Mouse (Mus musculus): ENCODE data around the gene Sgo1. TPM values are rescaled to one million over a fixed set of nuclear protein-coding genes. Genes with fewer than 3 reads are reported as not detected.
"Not testable (repeated sequence)": the region's sequence is repeated elsewhere in the genome, so short reads cannot be mapped to it uniquely, and the experiment has no call there.

Gene Sgo1
- total RNA-seq (2021): under 1 TPM; 0.81 to 0.84 TPM

DNA sequence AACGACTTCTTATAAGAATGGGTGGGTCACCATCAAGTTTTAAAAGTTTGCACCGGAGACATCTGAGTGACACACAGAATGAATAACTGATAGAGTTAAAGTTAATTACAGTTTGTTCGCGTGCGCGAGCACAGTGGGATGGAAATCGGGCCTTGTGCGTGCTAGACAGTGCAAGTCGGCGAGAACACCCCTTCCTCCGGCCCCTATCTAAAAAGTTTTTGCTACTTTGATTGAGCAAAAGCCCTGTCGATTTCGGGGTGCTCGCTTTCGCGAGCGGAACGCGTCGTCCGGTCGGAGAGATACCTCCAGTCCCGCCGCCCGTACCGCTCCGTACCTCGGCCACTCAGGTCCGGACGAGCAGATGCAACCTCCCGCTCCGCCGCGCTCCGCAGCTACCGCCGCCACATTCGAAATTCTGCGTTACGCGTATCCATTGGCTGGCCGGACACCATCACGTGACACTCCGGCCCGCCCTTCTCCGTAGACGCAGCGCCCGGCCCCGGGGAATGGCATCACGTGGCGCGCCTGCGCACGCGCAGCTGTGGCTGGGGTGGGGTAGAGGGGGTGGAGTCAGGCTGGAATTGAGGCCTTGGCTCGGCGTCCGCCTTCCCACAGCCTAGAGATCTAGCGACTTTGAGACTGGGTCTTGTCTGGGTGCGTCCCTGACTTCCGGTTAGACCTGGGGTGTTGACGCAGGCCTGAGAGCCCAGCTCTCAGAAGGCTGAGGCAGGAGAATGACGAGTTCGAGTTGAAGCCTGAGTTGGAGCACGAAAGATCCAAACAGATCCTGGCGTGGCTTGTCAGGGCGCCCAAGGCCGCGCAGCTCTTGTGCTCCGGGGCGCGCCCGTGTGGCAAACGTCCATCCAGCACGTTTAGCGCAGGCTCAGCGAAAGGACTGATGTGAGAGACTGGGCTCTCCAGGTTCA lies at the start of gene Sgo1:
TSS of gene Sgo1 (minus strand) at position 457 of the 926 bp plus-strand sequence.
- DNase-seq (ENCODE audit: extremely low spot score in 1 of 2, low spot score in 2 of 2): peak; percentile 94 to 98
- intact Hi-C loops (cut with DNase I): no loop called here

DNA sequence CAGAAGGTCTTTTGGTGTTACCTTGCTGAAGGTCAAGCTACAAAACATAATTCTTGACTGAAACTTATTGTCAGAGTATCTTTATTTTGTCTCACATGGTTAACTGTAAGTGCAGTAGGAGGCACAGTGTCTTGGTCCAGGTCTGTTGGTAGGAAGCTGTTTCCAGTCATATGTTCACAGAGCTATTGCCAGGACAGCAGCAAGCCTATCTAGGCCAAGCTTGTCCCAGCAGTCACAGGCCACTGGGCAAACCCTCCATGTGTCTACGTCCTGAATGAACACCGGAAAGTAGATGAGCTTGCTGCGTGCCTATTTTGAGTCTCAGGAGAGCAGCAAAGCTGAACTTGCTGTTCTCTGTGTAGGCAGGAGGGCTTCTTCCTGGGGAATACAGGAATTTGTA lies 29.8 kb upstream of the Sgo1 start:
- DNase-seq (ENCODE audit: extremely low spot score in 1 of 2, low spot score in 2 of 2); intact Hi-C loops (cut with DNase I): not testable (repeated sequence)

- no peak for DNase-seq (ENCODE audit: extremely low spot score in 1 of 2, low spot score in 2 of 2)
- intact Hi-C loops (cut with DNase I): no loop called here
Measured at GRCm38 (mm10) chr17:53718474-53718873, 29.3 kb upstream of the Sgo1 start.

GRCm38 (mm10) chr17:53715161-53715560 lies 26.0 kb upstream of the Sgo1 start:
- DNase-seq (ENCODE audit: extremely low spot score in 1 of 2, low spot score in 2 of 2); intact Hi-C loops (cut with DNase I): not testable (repeated sequence)

GRCm38 (mm10) chr17:53714453-53714852 lies 25.3 kb upstream of the Sgo1 start:
- DNase-seq (ENCODE audit: extremely low spot score in 1 of 2, low spot score in 2 of 2): no peak
- intact Hi-C loops (cut with DNase I): no loop called here

GRCm38 (mm10) chr17:53697521-53697920 lies 8.4 kb upstream of the Sgo1 start:
- not testable (repeated sequence) for DNase-seq (ENCODE audit: extremely low spot score in 1 of 2, low spot score in 2 of 2)
- intact Hi-C loops (cut with DNase I): loop anchor here (10.0 kb wide), 1 partner anchor 1143 kb away; no protein-coding TSS in a partner anchor

DNA sequence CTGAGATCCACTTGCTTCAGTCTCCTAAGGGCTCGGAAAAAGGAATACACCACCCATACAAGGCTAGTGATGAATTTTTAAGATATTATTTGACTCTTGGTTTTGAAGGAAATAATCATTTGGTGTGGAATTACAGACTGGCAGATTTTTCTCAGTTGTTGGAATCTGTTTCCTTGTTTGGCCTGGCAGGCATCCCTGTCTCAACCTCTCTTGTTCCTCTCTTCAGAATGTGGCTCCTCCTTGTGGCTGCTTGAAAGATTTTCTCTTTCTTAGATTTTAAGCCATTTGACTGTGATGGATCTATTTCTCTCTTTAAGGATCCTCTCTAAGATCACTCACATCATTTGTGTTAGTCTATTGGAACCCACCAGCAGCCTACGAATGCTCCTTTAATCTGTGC lies 4.9 kb upstream of the Sgo1 start:
- DNase-seq (ENCODE audit: extremely low spot score in 1 of 2, low spot score in 2 of 2): peak; percentile 31 to 58

DNA sequence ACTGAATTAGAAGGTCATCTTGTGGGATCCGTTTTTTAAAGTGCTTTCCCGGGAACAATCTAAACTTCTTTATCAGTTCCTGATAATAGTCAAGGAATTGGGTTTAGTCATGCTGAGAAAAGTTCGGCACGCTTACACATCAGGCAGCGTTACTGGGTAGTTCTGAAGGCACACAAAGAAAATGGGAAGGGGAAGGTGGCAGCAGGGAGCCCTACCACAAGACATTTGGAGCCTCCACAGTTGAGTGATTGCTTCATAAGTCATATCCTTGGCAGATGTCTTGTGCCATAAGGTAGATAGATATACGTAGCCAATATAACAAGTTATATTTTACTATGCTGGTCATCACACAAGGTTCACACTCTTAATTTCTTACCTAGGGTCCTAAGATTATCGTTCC lies 813 bp upstream of the Sgo1 start:
- DNase-seq (ENCODE audit: extremely low spot score in 1 of 2, low spot score in 2 of 2): peak in 1 of 2 experiments; percentile 2
- intact Hi-C loops (cut with DNase I): loop anchor here (5.0 to 10.0 kb wide), 2 partner anchors 178 to 1135 kb away; no protein-coding TSS in a partner anchor

More for the DNA sequence above, 4.9 kb upstream of the Sgo1 start:
- intact Hi-C loops (cut with DNase I): loop anchor here (5.0 to 10.0 kb wide), 2 partner anchors 182 to 1139 kb away; no protein-coding TSS in a partner anchor

GRCm38 (mm10) chr17:53688321-53688720 lies 812 bp downstream of the Sgo1 start:
- intact Hi-C loops (cut with DNase I): no loop called here

GRCm38 (mm10) chr17:53678716-53679115 lies 10.4 kb downstream of the Sgo1 start:
- peak; percentile 27 to 54 for DNase-seq (ENCODE audit: extremely low spot score in 1 of 2, low spot score in 2 of 2)
- intact Hi-C loops (cut with DNase I): no loop called here

More at GRCm38 (mm10) chr17:53688321-53688720, 812 bp downstream of the Sgo1 start:
- no peak for DNase-seq (ENCODE audit: extremely low spot score in 1 of 2, low spot score in 2 of 2)

DNA sequence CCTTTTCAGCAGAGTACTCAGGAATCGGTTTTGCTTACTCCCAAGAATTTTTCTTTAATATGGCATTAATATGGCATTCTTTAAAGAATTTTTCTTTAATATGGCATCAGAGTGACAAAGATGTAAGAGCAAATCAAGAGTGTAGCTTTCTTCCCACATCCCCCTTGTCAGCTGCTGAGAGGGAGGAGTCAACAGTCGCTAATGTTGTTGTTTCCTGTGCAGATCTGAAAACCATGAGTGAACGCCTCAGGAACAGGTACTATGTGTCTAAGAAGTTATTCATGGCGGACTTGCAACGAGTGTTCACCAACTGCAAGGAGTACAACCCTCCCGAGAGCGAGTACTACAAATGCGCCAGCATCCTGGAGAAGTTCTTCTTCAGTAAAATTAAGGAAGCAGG lies 18.7 kb downstream of the Sgo1 start:
- DNase-seq (ENCODE audit: extremely low spot score in 1 of 2, low spot score in 2 of 2): no peak
- intact Hi-C loops (cut with DNase I): no loop called here

GRCm38 (mm10) chr17:53664703-53665382 lies 24.3 kb downstream of the Sgo1 start:
- intact Hi-C loops (cut with DNase I): no loop called here
- no peak for DNase-seq (ENCODE audit: extremely low spot score in 1 of 2, low spot score in 2 of 2)

- intact Hi-C loops (cut with DNase I): no loop called here
- no peak for DNase-seq (ENCODE audit: extremely low spot score in 1 of 2, low spot score in 2 of 2)
Measured at GRCm38 (mm10) chr17:53664267-53664666, 24.9 kb downstream of the Sgo1 start.

DNA sequence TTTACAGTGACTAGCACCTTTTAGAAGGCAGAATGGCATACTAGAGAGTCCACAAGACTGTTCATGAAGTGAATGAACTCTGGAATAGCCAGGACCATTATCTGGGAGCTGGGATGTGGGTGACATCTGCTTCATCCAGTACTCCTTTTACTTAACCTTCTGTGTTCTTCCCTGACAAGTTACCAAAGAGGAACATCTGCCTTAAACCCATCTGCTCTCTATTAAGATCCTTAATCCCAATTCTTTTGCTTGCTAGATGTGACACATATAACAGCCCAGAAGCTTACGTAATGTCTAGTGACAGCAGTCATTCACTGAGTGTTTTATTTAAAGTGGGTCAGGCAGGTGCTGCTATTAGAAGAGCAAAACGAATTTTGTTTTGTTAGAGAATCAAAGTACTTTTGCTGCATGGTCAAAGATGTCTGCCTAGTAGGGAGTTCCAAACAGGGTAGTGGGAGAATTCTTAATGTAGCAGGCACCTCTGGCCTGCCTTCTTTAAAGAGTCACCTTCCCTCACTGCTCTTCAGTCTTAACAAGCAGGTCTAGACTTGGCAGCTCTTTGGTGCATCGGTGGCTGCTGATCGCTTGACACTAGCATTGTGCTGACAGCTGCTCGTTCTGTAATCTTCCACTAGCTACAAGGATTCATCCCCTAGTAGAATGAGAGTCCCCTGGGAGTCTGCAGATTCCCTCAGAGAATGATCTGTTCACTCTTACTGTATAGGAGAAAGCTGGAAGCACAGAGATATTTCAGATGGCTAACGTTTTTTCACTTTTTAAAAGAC lies 27.9 kb downstream of the Sgo1 start:
- intact Hi-C loops (cut with DNase I): no loop called here
- DNase-seq (ENCODE audit: extremely low spot score in 1 of 2, low spot score in 2 of 2): no peak

GRCm38 (mm10) chr17:53659738-53660137 lies 29.4 kb downstream of the Sgo1 start:
- intact Hi-C loops (cut with DNase I): no loop called here
- DNase-seq (ENCODE audit: extremely low spot score in 1 of 2, low spot score in 2 of 2): peak; percentile 27 to 58

DNA sequence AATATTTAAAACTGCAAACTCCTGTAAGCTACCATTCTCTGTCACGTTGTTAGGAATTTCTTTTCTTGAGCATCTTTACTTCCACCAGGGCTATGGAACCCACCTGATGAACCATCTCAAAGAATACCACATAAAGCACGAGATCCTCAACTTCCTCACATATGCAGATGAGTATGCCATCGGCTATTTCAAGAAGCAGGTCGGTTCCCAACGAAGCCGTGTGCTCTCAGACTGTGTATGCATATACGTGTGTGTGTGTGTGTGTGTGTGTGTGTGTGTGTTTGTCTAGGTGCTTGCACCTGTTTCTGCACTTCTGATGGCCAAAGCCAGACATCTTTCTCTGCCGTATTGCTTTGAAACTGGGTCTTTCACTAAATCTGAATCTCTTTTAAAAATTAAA lies 29.9 kb downstream of the Sgo1 start:
- intact Hi-C loops (cut with DNase I): no loop called here
- DNase-seq (ENCODE audit: extremely low spot score in 1 of 2, low spot score in 2 of 2): no peak

- DNase-seq (ENCODE audit: extremely low spot score in 1 of 2, low spot score in 2 of 2): no peak
- intact Hi-C loops (cut with DNase I): no loop called here
Measured at GRCm38 (mm10) chr17:53658668-53659067, 30.5 kb downstream of the Sgo1 start.

DNA sequence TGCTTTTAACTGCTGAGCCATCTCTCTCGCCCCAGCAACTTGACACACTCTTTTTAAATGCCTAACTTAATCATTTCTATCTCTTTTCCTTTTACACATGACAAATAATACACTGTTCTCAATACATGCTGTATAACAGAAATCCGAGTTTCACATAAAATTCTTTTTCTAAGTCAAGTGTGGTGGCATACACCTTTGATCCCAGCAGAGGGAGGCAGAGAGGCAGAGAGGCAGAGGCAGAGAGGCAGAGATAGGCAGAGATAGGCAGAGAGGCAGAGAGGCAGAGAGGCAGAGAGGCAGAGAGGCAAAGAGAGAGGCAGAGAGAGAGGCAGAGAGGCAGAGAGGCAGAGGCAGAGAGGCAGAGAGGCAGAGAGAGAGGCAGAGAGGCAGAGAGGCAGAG lies 31.7 kb downstream of the Sgo1 start:
- DNase-seq (ENCODE audit: extremely low spot score in 1 of 2, low spot score in 2 of 2); intact Hi-C loops (cut with DNase I): not testable (repeated sequence)

DNA sequence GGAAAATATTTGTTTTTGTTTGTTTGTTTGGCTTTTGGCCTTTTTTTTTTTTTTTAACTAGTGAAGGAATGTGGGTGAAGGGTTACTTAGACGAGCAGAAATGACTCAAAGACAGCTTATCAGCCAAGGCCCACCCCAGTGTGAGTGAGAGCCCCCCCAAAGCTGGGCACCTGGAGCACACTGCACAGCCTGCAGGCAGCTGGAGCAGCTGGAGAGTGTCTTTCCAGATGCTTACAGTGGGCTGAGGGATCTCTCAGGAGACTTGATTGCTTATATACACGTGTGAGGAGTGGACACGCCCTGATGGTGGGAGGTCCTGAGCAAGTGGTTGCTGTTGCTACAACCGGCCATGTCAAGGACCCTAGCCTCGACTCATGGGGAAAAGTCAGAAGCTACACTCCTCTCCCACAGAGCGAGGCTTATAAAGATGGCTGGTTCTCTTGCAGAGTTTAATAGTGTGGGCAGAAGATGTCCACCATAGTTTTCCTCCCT lies 32.7 kb downstream of the Sgo1 start:
- no peak for DNase-seq (ENCODE audit: extremely low spot score in 1 of 2, low spot score in 2 of 2)
- intact Hi-C loops (cut with DNase I): no loop called here

Data from left cerebral cortex, postnatal 10 days (tissue).